Mouse (Mus musculus): ENCODE data around the gene Zwilch. TPM values are rescaled to one million over a fixed set of nuclear protein-coding genes. Genes with fewer than 3 reads are reported as not detected.

Zwilch gene
- polyA plus RNA-seq, 1 experiment: 5.5 TPM

DNA sequence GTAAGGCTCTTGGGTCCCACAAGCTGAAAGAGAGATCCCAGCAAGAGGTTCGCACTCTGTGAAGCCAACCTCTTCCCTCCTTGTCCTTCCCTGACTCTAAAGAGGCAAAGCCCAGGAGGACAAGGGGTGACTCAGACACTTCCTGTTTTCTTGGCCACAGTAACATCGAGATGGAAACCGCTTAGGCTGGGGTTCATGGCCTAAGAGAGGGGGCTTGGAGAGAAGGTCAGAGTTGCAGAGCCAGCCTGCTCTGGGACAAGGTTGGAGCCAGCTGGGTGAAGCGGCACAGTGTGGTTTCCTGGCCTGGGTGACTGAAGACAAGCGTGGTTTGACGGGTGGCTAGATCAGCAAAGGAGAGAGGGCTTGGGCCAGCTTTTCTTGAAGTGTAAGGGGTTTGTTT, 67.6 kb downstream of the Zwilch start:
- no peak for DNase-seq (ENCODE audit: low spot score)

- peak; percentile 63 for DNase-seq (ENCODE audit: low spot score)
These were observed 72.5 kb downstream of the Zwilch start for GRCm38 (mm10) chr9:64100442-64100841.

DNA sequence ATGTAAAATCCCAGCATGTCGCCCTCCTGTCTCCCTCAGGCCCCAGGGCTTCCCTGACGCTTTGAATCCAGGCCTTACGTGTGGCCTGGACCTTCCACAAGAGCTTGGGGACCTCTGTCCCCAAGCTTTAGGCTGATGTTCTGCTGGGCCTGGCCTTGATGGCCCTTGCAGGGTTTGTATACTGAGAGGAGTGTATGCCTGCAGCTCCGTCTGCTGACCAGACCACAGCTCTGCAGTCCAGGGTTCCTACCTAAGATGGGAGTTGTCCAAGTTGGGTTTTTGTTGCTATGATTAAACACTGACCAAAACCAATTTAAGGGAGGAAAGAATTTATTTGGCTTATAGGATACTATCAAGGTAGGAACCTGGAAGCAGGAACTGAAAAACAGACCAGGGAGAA, 74.6 kb downstream of the Zwilch start:
- DNase-seq (ENCODE audit: low spot score): no peak

GRCm38 (mm10) chr9:64094083-64094482, 78.8 kb downstream of the Zwilch start:
- no peak for DNase-seq (ENCODE audit: low spot score)

DNA sequence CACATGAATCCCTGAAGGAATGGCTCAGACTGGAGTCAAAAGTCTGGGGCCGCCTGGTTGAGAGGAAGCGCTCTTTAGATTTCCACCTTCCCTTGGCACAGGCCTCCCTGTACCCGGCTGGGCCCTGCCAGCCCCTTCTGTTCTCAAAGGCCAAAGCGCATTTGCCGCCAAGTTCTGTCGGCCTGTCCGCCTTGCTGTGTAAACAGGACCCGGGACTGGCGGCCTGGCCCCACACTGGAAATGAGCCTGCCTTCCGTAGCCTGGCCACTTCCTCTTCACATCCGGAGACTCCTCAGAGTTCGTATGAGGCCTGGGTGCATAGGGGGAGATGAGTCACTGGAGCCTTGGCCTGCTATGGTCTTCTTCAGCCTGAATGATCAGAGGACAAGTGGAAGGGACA, 83.9 kb downstream of the Zwilch start:
- DNase-seq (ENCODE audit: low spot score): no peak

DNA sequence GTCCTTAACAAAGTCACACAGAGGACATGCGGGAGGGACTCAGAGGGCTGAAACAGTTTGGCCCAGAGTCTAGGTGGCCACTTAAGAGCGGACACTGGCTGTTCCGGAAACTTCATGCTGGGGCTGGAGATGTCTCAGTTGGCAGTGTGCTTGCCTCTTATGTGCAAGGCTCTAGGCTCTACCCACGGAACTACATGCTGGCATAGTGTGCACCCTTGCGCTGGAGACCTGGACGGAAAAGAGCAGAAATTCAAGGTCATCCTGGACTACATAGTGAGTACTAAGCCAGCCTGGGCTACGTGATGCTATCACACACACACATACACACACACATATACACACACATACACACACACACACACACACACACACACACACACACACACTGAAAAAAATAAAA, 84.6 kb downstream of the Zwilch start:
- no peak for DNase-seq (ENCODE audit: low spot score)

DNA sequence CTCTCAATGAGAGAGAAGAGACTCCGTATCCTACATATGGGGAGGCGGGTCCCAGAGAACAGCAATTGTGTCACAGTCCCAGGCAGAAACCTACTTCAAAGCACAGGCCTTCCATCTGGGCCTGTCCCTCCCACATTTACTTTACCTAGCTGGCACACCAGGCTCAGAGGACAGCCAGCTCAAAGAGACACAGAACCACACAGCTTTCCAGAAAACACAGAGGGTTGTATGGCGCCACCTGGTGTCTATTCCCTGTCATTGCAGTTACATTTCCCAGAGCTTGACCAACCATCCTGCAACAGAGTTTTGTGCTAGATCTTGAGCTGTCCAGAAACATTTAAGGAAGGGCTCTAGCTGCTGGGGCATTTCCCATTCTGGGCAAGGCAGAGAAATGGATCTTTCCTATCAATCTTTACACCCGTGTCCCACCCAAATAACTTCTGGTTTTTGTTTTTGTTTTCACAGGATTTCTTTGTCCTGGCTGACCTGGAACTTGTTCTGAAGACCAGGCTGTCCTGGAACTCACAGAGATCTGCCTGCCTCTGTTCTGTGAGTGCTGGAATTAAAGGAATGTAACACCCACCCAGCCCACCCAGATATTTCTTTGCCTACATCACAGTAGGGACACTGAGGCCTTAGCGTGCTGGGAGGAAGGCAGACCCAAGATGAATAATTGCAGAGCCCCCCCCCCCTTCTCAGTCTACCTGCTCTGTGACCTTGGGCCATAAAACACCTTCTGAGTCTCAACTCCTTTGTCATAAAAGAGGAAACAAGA, 85.3 kb downstream of the Zwilch start:
- no peak for DNase-seq (ENCODE audit: low spot score)

Other genes starting within 250 kb of the Zwilch start
- gene Smad6, start 151.0 kb downstream of the Zwilch start, polyA plus RNA-seq (2012; rRNA removed): 20.6 and 21.8 TPM in 2 replicates
- gene Lctl, start 56.0 kb downstream of the Zwilch start, polyA plus RNA-seq (2012; rRNA removed): 0.38 and 1.3 TPM in 2 replicates
- gene Rpl4, start 271 bp upstream of the Zwilch start, polyA plus RNA-seq (2012; rRNA removed): 1,255 and 1,379 TPM in 2 replicates
- 39.5 and 46.3 TPM in 2 replicates for gene Snapc5, start 6.2 kb upstream of the Zwilch start, polyA plus RNA-seq (2012; rRNA removed)
- gene Uchl4, start 62.1 kb upstream of the Zwilch start, polyA plus RNA-seq (2012; rRNA removed): 0.27 and 0.39 TPM in 2 replicates
- gene Map2k1, start 80.5 kb upstream of the Zwilch start, polyA plus RNA-seq (2012; rRNA removed): 63.7 and 67.4 TPM in 2 replicates
- 39.2 and 43.9 TPM in 2 replicates for gene Tipin, start 108.5 kb upstream of the Zwilch start, polyA plus RNA-seq (2012; rRNA removed)
- gene Dis3l, start 168.2 kb upstream of the Zwilch start, polyA plus RNA-seq (2012; rRNA removed): 20.2 and 21.5 TPM in 2 replicates
- 0.17 and 0.22 TPM in 2 replicates for gene Megf11, start 212.5 kb upstream of the Zwilch start, polyA plus RNA-seq (2012; rRNA removed)

Measured in urinary bladder, adult 2 months (tissue).